Mouse (Mus musculus) left cerebral cortex, adult 2 months (tissue): ENCODE results near the gene Grb10. TPM values are rescaled to one million over a fixed set of nuclear protein-coding genes. Genes with fewer than 3 reads are reported as not detected.
A peak's percentile ranks its signal among the peaks of the same experiment; 100 is the strongest.

Experiments
- DNase-seq, 2 experiments: peaks; one replicate each; pipeline ENCODE4 v3.0.0; 2021 to 2022; ENCODE audit warnings: low spot score in 2 of 2, mixed read lengths in 1 of 2; ENCODE audit errors: extremely low spot score in 1 of 2
- H3K27ac ChIP-seq: fragments of 200-600 bp; 2 replicates; pipeline ENCODE4 v1.8.1; 2022
- H3K4me3 ChIP-seq: fragments of 200-600 bp; 2 replicates; pipeline ENCODE4 v1.8.1; 2022
- CTCF ChIP-seq: fragments of 200-600 bp; IDR thresholded peaks from 2 replicates; pipeline ENCODE4 v1.8.1; 2022; ENCODE audit warnings: antibody characterized with exemption, mild to moderate bottlenecking, moderate library complexity
- intact Hi-C: fragments of 180-260 bp; cut with DNase I; formaldehyde crosslinking; loops from one replicate; pipeline ENCODE4 v1.15.1; 2025
- total RNA-seq, 2 experiments: library from RNA; stranded (reverse); gene quantifications; 2 replicates each; pipeline ENCODE4 v1.2.3; 2021

Gene Grb10
- total RNA-seq, 2 experiments from 2014 or later: 30.5 to 35.1 TPM

GRCm38 (mm10) chr11:12025756-12026593 lies 12.5 kb downstream of the Grb10 start:
- Histone ChIP-seq H3K4me3 (peak overlapping the region; percentile 48), H3K27ac (peak overlapping the region; percentile 84)
- peak; percentile 69 for TF ChIP-seq CTCF
- DNase-seq: peak; percentile 78 to 83
- intact Hi-C loops: loop anchor here (1.0 to 5.0 kb wide), 4 partner anchors 211 to 516 kb away; no protein-coding TSS in a partner anchor

GRCm38 (mm10) chr11:12025392-12025755 lies 13.1 kb downstream of the Grb10 start:
- DNase-seq: no peak
- intact Hi-C loops: loop anchor here (1.0 to 5.0 kb wide), 4 partner anchors 212 to 517 kb away; no protein-coding TSS in a partner anchor
- TF ChIP-seq CTCF: no peak
- H3K4me3 ChIP-seq: peak overlapping the region; percentile 48
- peak overlapping the region; percentile 84 for H3K27ac ChIP-seq

GRCm38 (mm10) chr11:12023051-12023450 lies 15.4 kb downstream of the Grb10 start:
- DNase-seq: no peak
- intact Hi-C loops: no loop called here
- no peak for TF ChIP-seq CTCF
- H3K27ac ChIP-seq: no peak overlapping the region
- no peak overlapping the region for H3K4me3 ChIP-seq

- DNase-seq: no peak
- intact Hi-C loops: no loop called here
Observed at GRCm38 (mm10) chr11:12019651-12020050, 18.8 kb downstream of the Grb10 start.

GRCm38 (mm10) chr11:12018604-12019003 lies 19.9 kb downstream of the Grb10 start:
- TF ChIP-seq CTCF: no peak
- intact Hi-C loops: no loop called here
- no peak for DNase-seq

More at GRCm38 (mm10) chr11:12019651-12020050, 18.8 kb downstream of the Grb10 start:
- Histone ChIP-seq H3K4me3 (no peak overlapping the region), H3K27ac (no peak overlapping the region)
- no peak for TF ChIP-seq CTCF

GRCm38 (mm10) chr11:12010084-12010483 lies 28.4 kb downstream of the Grb10 start:
- intact Hi-C loops: no loop called here
- no peak for TF ChIP-seq CTCF
- Histone ChIP-seq H3K4me3 (no peak overlapping the region), H3K27ac (no peak overlapping the region)
- no peak for DNase-seq

More at GRCm38 (mm10) chr11:12018604-12019003, 19.9 kb downstream of the Grb10 start:
- Histone ChIP-seq H3K4me3 (no peak overlapping the region), H3K27ac (no peak overlapping the region)

GRCm38 (mm10) chr11:12000293-12000910 lies 38.1 kb downstream of the Grb10 start:
- H3K27ac ChIP-seq: no peak overlapping the region
- no peak overlapping the region for H3K4me3 ChIP-seq
- TF ChIP-seq CTCF: no peak
- DNase-seq: no peak
- intact Hi-C loops: no loop called here

GRCm38 (mm10) chr11:11998881-11999280 lies 39.6 kb downstream of the Grb10 start:
- Histone ChIP-seq H3K4me3 (no peak overlapping the region), H3K27ac (no peak overlapping the region)
- intact Hi-C loops: no loop called here
- no peak for DNase-seq
- no peak for TF ChIP-seq CTCF

- H3K4me3 ChIP-seq: no peak overlapping the region
- DNase-seq: no peak
- intact Hi-C loops: no loop called here
- no peak overlapping the region for H3K27ac ChIP-seq
- no peak for TF ChIP-seq CTCF
Observed at GRCm38 (mm10) chr11:11997045-11997444, 41.4 kb downstream of the Grb10 start.

GRCm38 (mm10) chr11:11995371-11995770 lies 43.1 kb downstream of the Grb10 start:
- no peak for DNase-seq
- intact Hi-C loops: no loop called here
- no peak for TF ChIP-seq CTCF
- no peak overlapping the region for H3K4me3 ChIP-seq
- no peak overlapping the region for H3K27ac ChIP-seq

GRCm38 (mm10) chr11:11993807-11994206 lies 44.7 kb downstream of the Grb10 start:
- no peak for TF ChIP-seq CTCF

GRCm38 (mm10) chr11:11993183-11993582 lies 45.3 kb downstream of the Grb10 start:
- Histone ChIP-seq H3K27ac (no peak overlapping the region), H3K4me3 (no peak overlapping the region)
- DNase-seq: no peak
- TF ChIP-seq CTCF: no peak
- intact Hi-C loops: no loop called here

More at GRCm38 (mm10) chr11:11993807-11994206, 44.7 kb downstream of the Grb10 start:
- intact Hi-C loops: no loop called here
- no peak for DNase-seq
- Histone ChIP-seq H3K4me3 (no peak overlapping the region), H3K27ac (no peak overlapping the region)
